Mouse (Mus musculus): ENCODE data around the gene Galnt7.

Galnt7 gene

DNA sequence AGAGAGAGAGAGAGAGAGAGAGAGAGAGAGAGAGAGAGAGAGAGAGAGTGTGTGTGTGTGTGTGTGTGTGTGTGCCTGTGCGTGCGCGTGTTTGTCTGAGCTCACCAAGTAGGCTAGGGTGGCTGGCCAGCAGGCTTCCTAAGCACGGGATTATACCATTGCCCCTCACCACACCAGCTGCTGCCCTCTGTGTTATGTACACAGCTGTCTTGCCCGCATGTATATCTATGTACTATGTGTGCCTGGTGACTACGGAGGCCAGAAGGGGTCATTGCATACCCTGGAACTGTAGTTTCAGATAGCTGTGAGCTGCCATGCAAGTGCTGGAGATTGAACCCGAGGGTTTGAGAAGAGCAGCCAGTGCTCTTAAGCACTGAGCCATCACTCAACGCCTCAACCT, 22.7 kb downstream of the Galnt7 start:
- intact Hi-C loops (cut with DNase I), result no loop called here

- intact Hi-C loops (cut with DNase I), result no loop called here
Measured at GRCm38 (mm10) chr8:57628787-57629664, 23.8 kb downstream of the Galnt7 start.

DNA sequence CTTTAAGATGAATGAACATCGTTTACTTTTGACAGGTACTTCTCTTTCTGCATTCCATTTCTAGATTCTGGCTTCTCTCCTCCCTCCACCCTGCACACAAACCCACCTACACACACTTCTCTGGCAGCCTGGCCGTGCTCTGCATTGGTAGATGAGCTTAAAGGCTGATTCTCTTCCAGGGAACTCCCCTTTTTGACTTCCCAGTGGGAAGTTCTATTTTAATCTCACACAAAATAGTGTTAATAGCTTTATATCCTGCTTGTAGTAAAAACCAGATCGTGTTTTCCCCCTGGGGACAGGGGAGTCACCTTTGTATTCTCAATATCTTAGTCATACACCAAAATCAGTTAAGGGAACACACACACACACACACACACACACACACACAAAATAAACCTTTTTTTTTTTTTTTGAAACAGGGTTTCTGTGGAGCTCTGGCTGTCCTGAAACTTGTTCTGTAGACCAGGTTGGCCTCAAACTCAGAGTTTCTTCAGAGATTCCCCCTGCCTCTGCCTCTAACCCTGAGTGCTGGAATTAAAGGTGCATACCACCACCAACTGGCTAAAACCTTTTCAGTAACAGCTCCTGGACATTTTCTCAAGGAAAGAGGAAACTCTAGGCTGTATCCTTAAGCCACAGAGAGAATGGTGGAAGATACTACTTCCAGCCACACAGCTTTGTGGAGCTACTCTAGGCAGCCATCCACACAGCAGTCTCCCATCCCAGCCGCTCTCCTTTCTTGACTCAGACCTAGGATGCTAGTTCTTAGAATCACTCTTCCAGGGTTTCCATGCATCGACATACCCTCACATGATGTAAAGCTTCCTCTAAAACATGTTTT, 24.7 kb downstream of the Galnt7 start:
- intact Hi-C loops (cut with DNase I), result no loop called here

DNA sequence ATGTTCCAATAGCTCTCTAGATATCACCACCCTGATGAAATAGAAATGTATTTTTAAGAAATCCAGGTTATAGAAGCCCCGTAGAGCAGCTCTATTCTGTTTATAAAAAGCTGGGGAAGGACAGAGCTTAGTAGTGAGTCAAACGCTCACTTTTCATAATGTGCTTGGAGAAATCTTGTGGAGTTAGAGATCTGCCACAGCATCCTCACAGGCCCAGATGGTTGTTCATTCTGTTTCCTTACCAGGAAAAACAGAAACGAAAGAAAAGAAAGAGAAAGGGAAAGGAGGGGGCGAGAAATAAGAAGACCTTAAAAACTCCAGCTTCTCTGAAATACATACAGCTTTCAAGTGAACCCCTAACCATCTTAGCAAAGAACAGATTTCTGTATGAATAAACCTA, 28.9 kb downstream of the Galnt7 start:
- intact Hi-C loops (cut with DNase I), result no loop called here

DNA sequence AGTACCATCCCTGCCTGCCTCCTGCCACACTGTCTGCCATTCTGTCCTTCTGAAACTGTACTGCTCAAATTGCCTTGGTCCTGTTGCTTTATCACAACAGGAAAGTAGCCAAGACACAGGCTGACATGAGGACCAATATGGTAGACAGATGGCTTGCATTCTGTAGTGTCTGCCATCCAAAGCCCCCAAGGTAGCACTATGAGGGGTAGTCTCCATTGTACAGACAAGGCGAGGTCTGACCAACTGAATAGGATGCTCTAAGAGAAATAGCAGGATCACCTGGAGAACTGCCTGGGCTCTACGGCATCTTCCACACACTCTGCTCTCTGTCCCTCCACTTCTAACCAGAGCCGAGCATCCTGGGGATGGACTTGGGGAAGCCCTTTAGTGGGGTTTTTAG, 29.8 kb downstream of the Galnt7 start:
- intact Hi-C loops (cut with DNase I), result no loop called here

DNA sequence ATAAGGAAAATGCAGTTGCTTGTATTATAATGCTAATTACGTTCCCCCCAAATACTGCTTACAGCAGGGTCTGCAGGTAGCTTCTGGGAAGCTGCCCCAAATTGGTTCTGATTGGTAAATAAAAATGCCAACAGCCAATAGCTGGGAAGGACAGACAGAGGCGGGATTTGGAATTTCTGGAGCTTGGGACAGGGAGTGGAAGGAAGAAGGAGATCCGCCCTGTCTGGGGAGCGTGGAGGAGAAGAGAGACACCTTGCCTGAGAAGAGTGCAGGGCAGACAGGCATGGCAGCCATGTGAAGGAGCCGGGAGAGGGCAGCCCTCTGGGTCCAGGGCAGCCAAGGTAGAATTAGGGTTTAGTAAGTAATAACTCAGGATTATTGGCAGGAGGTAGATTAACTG, 35.9 kb downstream of the Galnt7 start:
- intact Hi-C loops (cut with DNase I), result no loop called here

GRCm38 (mm10) chr8:57615016-57615657, 37.7 kb downstream of the Galnt7 start:
- intact Hi-C loops (cut with DNase I), result no loop called here

DNA sequence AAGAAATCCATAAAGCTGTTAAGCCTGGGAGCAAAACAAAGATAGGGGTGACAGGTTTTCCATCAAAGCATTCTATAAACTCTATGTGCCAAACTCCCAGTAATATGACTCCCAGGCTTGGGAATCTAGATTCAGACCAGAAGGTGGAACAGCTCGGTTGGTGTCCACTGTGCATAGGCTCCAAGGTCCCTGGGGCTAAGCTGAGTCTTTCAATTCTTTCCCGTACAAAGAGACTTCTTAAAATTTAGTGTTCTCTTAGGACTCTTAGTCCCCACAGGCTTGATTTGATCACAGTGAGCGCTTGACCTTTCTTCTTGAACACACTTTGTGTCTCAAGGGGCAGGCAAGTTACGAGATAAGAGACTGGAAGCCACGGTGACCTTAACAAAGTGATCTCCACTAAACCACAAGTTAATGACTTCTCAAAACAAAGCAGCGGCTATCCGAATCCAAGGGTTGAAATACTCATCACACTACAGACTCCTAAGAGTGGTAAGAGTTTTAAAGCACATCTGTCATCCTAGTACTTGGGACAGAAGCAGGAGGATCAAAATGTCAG, 41.3 kb downstream of the Galnt7 start:
- intact Hi-C loops (cut with DNase I), result no loop called here

- intact Hi-C loops (cut with DNase I), result no loop called here
Measured at GRCm38 (mm10) chr8:57610706-57611418, 42.0 kb downstream of the Galnt7 start.

DNA sequence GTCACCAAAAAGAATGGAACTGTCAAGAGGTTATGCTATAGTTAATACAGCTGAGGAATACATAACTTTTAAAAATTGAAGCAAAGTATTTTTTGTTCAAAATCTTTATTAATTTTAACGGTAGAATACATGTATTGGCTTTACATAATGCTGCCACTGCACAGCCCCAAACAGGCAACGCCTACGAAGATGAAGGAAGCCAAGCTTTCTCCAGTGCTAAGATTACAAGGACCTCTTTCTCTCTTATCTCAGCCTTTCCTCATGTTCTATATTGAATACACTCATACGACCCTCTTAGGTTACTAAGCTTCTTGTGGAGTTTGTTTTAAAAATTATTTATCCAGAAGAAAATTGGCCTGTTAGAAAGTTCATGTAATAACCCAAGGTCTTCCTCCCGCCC, 50.3 kb downstream of the Galnt7 start:
- intact Hi-C loops (cut with DNase I), result no loop called here

DNA sequence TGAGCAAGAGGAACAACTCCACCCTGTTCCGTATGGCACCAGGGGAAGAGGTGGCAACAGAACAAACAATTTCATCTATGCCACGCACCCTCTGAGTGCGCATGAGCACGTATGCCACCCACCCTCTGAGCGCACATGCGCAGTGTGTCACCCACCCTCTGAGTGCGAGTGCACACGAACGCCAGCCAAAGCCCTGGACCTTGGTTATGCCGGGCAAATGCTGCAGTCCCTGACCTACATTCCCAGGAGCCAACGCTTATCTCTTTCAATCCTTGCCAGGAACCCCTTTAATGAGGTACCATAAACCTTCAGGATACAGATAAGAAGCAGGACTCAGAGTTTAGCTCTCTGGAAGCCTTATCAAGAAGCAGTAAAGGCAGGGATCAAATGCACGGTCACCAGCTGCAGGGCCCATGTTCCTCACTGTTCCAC, 50.8 kb downstream of the Galnt7 start:
- intact Hi-C loops (cut with DNase I), result no loop called here

DNA sequence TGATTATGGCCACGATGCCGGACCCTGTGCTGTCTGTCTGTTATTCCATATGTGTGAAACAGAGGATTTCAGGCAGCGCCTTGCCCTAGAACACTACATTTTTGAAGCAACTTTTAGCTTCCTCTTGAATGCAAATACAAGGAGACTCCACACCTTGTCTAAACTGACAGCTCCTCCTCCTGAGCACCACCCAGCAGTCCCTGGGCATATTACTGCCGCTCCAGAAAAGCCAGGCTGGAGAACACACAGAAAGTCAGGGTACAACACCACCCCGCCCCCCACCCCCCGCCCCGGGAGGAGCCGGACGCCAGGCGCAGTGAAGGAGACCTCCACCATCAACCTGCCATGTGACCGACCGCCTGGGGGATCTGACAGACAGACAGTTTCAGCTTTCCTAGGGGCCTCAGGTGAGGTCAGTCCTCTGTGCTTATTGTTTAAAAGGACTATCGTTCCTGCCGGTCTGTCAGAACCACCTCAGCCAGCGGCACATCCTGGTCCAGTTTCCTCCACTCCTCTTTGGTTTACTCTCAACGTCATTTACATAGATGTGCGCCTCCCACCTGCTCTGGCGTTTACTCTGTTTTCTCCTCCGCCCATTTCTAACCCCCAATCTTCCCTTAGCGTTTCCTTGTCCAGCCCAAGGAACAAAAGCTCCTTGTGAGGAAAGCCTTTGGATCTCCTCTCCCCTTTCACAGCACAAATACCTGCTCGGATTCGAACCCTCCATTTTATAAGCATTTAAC, 52.8 kb downstream of the Galnt7 start:
- intact Hi-C loops (cut with DNase I), result no loop called here

DNA sequence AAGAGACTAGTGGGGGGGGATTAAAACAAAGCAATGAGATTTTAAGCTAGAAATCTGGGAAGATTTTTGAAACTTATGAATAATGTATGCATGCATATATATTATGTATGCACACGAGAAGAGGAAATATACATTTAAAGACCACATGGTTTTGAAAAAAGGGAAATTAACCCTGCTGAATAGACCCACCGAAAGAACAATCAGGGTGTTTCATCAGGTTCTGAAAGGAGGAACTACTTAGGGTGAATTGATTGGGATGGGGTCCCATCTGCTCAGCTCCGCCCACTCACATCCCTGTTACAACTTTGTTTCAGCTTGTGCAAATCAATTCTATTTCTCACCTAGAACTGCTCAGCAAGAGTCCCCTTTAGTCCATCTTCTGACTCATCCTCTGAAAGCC, 57.0 kb downstream of the Galnt7 start:
- intact Hi-C loops (cut with DNase I), result no loop called here

GRCm38 (mm10) chr8:57594175-57594885, 58.5 kb downstream of the Galnt7 start:
- intact Hi-C loops (cut with DNase I), result no loop called here

- intact Hi-C loops (cut with DNase I), result no loop called here
Measured at GRCm38 (mm10) chr8:57592604-57593003, 60.2 kb downstream of the Galnt7 start.

DNA sequence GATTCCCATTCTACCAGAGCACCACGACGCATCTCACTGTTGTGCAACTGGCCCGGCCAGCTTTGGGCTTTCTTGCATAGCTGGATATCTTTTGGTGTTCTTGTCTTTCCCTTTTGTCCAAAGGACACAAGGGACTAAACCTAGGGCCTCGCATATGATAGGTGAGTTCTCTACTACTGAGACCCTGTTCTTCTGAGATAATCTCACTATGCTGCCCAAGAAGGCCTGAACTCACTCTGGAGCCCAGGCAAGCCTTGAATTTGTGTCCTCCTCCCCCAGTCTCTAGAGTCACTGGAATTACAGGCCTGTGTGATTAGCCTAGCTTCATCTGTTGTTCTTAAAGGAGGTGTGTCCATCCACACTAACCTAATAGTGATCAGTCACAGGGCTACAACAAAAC, 61.2 kb downstream of the Galnt7 start:
- intact Hi-C loops (cut with DNase I), result no loop called here

GRCm38 (mm10) chr8:57590015-57590414, 62.8 kb downstream of the Galnt7 start:
- intact Hi-C loops (cut with DNase I), result no loop called here

- intact Hi-C loops (cut with DNase I), result no loop called here
Measured at GRCm38 (mm10) chr8:57589176-57589575, 63.7 kb downstream of the Galnt7 start.

GRCm38 (mm10) chr8:57588604-57589003, 64.2 kb downstream of the Galnt7 start:
- intact Hi-C loops (cut with DNase I), result no loop called here

DNA sequence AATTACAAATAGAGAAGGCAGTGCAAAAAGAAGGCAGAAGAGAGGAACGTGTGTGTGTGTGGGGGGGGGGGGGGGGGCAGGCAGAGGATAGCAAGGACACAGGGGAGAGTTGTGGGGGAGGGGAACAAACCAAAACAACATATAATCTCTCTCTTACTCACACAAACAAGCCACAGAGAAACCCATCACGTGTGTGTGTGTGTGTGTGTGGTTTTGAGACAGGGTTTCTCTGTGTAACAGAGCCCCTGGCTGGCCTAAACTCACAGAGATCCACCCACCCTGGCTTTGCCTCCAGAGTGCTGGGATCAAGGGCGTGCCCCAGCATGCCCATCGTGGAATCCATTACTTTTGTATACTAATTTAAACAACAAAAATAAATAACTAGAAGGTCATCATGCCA, 66.2 kb downstream of the Galnt7 start:
- intact Hi-C loops (cut with DNase I), result no loop called here
